Mouse (Mus musculus): ENCODE measurements around the gene Sema4g.

DNA sequence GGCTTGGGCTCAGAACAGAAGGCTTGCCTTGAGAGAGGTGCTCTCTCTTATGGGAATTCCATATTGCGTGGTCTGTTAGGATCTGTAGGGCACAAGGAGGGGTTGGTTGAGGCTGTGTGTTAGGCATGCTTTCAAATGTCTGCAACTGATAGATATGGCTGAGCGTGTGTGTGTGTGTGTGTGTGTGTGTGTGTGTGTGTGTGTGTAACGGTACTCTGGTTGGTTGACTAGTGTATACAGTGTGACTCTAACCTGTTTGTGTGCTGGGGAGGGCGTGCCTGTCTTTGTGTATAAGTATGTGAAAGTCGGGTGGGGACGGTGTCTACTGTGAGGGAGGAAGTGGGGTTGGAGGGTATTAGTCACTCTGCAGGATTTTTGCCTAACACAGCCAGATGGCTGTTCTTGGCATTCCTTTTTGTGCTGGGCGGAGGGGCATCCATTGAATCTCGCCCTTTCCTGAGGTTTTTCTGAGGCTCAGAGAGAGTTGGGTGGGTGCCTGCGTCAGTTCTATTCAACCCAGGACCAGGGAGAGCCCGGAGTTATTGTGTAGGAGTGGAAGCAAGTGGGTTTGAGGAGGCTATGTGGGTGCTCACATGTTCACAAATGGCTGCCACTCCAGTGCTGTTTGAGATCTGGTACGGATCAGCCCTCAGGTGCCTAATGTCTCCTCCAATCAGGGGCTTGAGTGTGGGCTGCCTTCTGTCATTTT is 59.2 kb downstream of the Sema4g start:
- TF ChIP-seq ZNF384 (IDR thresholded peaks at IDR 0.05; ENCODE audit: low read depth, low read length) = no peak
- no peak for TF ChIP-seq HCFC1 (IDR thresholded peaks at IDR 0.05; ENCODE audit: borderline replicate concordance, insufficient read depth, low read length)
- TF ChIP-seq ZC3H11A (IDR thresholded peaks at IDR 0.05; ENCODE audit: borderline replicate concordance, low read depth, low read length) = no peak
- TF ChIP-seq MAFK (IDR thresholded peaks at IDR 0.05; ENCODE audit: insufficient read depth, low read depth, low read length) = no peak
- no peak for TF ChIP-seq CHD2 (IDR thresholded peaks at IDR 0.05; ENCODE audit: low read depth, low read length)

Data from ES-E14 (cell line).